Mouse (Mus musculus) limb, embryonic 11.5 days (tissue): Measurements from ENCODE around the gene Spred2. TPM values are rescaled to one million over a fixed set of nuclear protein-coding genes. Genes with fewer than 3 reads are reported as not detected.

Experiments
- ATAC-seq: fragments of 200-750 bp; cut with Nextera tagmentation; 2 replicates; pipeline ENCODE4 v1.8.0; 2017; ENCODE audit warnings: low read depth; ENCODE audit not compliant: insufficient number of reproducible peaks, low FRiP score, low TSS enrichment
- DNase-seq: peaks from one replicate; pipeline ENCODE4 v3.0.0-alpha.2; 2015; ENCODE audit warnings: low spot score
- H3K27ac ChIP-seq: fragments of 300-500 bp; sonication (generic); replicated peaks from 2 replicates; pipeline ENCODE4 v1.5.1; 2014; ENCODE audit warnings: low read depth, mild to moderate bottlenecking, low read length
- H3K27me3 ChIP-seq: fragments of 300-500 bp; sonication (generic); 2 replicates; pipeline ENCODE4 v1.6.1; 2014; ENCODE audit warnings: mild to moderate bottlenecking, low read length, mixed read lengths; ENCODE audit not compliant: control insufficient read depth, insufficient read depth
- H3K36me3 ChIP-seq: fragments of 300-500 bp; sonication (generic); 2 replicates; pipeline ENCODE4 v1.6.1; 2014; ENCODE audit warnings: mild to moderate bottlenecking, low read length, moderate library complexity, mixed read lengths; ENCODE audit not compliant: control insufficient read depth, insufficient read depth
- H3K4me1 ChIP-seq: fragments of 300-500 bp; sonication (generic); 2 replicates; pipeline ENCODE4 v1.6.1; 2014; ENCODE audit warnings: low read length, mixed read lengths; ENCODE audit not compliant: control insufficient read depth, insufficient read depth
- H3K4me2 ChIP-seq: fragments of 300-500 bp; sonication (generic); 2 replicates; pipeline ENCODE4 v1.6.1; 2014; ENCODE audit warnings: low read depth, mild to moderate bottlenecking, moderate library complexity; ENCODE audit not compliant: severe bottlenecking
- H3K4me3 ChIP-seq: fragments of 300-500 bp; sonication (generic); 2 replicates; pipeline ENCODE4 v1.5.1; 2014; ENCODE audit warnings: low read depth, low read length
- H3K9ac ChIP-seq: fragments of 300-500 bp; sonication (generic); 2 replicates; pipeline ENCODE4 v1.6.1; 2014; ENCODE audit warnings: mild to moderate bottlenecking, low read length
- H3K9me3 ChIP-seq: fragments of 300-500 bp; sonication (generic); 2 replicates; pipeline ENCODE4 v1.6.1; 2016; ENCODE audit warnings: low read length; ENCODE audit not compliant: control insufficient read depth
- WGBS: fragments of 180-500 bp; shearing (Covaris S2); extraction: QIAGEN DNeasy Blood & Tissue Kit; methylation state at CpG from one replicate; pipeline ENCODE4 v1.1.7; 2014; 5-methylcytosine and 5-hydroxymethylcytosine counted together
- polyA plus RNA-seq: library from polyadenylated mRNA; unstranded; fragments of >200 nt; fragmentation: Nextera tagmentation; extraction: Ambion mirVana; gene quantifications from 2 replicates; pipeline ENCODE4 v1.2.1, GENCODE M21; 2014

The Spred2 gene
- polyA plus RNA-seq, 1 experiment from 2014 or later: 8.2 TPM

- 91% methylated on average over 3 of the region's 3 CpGs for WGBS
- no peak for DNase-seq
- Histone ChIP-seq H3K4me2 (no peak overlapping the region), H3K27ac (no peak overlapping the region), H3K4me1 (no peaks in the 10 kb centered on the region), H3K36me3 (peaks cover 4% of the 10 kb centered on the region; the same call in 1 of the 2 replicates), H3K9me3 (no peaks in the 10 kb centered on the region), H3K4me3 (no peak overlapping the region), H3K9ac (no peak overlapping the region), H3K27me3 (no peaks in the 10 kb centered on the region)
- no peak for ATAC-seq
These were observed 148.0 kb downstream of the Spred2 start for GRCm38 (mm10) chr11:20072174-20072573.

GRCm38 (mm10) chr11:20072826-20073225 is 148.7 kb downstream of the Spred2 start:
- Histone ChIP-seq H3K36me3 (peaks cover 4% of the 10 kb centered on the region; the same call in 1 of the 2 replicates), H3K4me3 (no peak overlapping the region), H3K27ac (no peak overlapping the region), H3K9ac (no peak overlapping the region), H3K4me1 (no peaks in the 10 kb centered on the region), H3K9me3 (no peaks in the 10 kb centered on the region), H3K4me2 (no peak overlapping the region), H3K27me3 (no peaks in the 10 kb centered on the region)
- ATAC-seq (no peak), DNase-seq (no peak)
- 97% methylated on average over 5 of the region's 5 CpGs for WGBS

Other genes starting within 250 kb of the Spred2 start
- gene Actr2, start 188.5 kb downstream of the Spred2 start, polyA plus RNA-seq: 58.1 and 60.7 TPM in 2 replicates